Mouse (Mus musculus): ENCODE measurements at regions not wholly inside any gene's neighbourhood (a gene's known extent, or its start where the extent isn't known, plus 50 kb on each side); places are given as distances from the start of the nearest gene placed in this dataset.
A peak's percentile ranks its signal among the peaks of the same experiment; 100 is the strongest.

- peak; percentile 72; the same call in 1 of the 2 replicates for ATAC-seq (ENCODE audit: low FRiP score)
- Histone ChIP-seq H3K9ac (no peak overlapping the region), H3K4me3 (no peak overlapping the region), H3K4me1 (replicated peaks) (no peaks in the 10 kb centered on the region), H3K27me3 (no peaks in the 10 kb centered on the region), H3K9me3 (no peaks in the 10 kb centered on the region), H3K4me2 (no peak overlapping the region), H3K36me3 (no peaks in the 10 kb centered on the region), H3K27ac (no peak overlapping the region)
- WGBS, result 90% methylated on average over 2 of the region's 2 CpGs
These were observed 936.3 kb downstream of the Nsun3 start for GRCm38 (mm10) chr16:61850310-61850709.
